Mouse (Mus musculus) stomach, embryonic 14.5 days (tissue): ENCODE measurements around the gene Blm. TPM values are rescaled to one million over a fixed set of nuclear protein-coding genes. Genes with fewer than 3 reads are reported as not detected.
"Not testable (repeated sequence)": the region's sequence is repeated elsewhere in the genome, so short reads cannot be mapped to it uniquely, and the experiment has no call there.

Experiments
- ATAC-seq: fragments of 200-750 bp; cut with Nextera tagmentation; 2 replicates; pipeline ENCODE4 v1.8.0; 2017; ENCODE audit warnings: low read depth, moderate TSS enrichment; ENCODE audit not compliant: insufficient number of reproducible peaks, insufficient read depth, low FRiP score
- H3K27ac ChIP-seq: fragments of 300-500 bp; sonication (generic); 2 replicates; pipeline ENCODE4 v1.5.1; 2014; ENCODE audit warnings: mild to moderate bottlenecking, low read length, moderate library complexity, mixed read lengths
- H3K27me3 ChIP-seq: fragments of 300-500 bp; sonication (generic); 2 replicates; pipeline ENCODE4 v1.6.1; 2014; ENCODE audit warnings: low read length, control low read depth, mixed read lengths; ENCODE audit not compliant: control insufficient read depth, insufficient read depth
- H3K36me3 ChIP-seq: fragments of 300-500 bp; sonication (generic); 2 replicates; pipeline ENCODE4 v1.6.1; 2014; ENCODE audit warnings: mild to moderate bottlenecking, control low read depth, low read length, moderate library complexity, mixed read lengths; ENCODE audit not compliant: control insufficient read depth, insufficient read depth
- H3K4me1 ChIP-seq: fragments of 300-500 bp; sonication (generic); 2 replicates; pipeline ENCODE4 v1.6.1; 2014; ENCODE audit warnings: low read length, control low read depth, mixed read lengths; ENCODE audit not compliant: control insufficient read depth, insufficient read depth
- H3K4me2 ChIP-seq: fragments of 300-500 bp; sonication (generic); replicated peaks from 2 replicates; pipeline ENCODE4 v1.6.1; 2014; ENCODE audit warnings: low read depth, low read length, control low read depth
- H3K4me3 ChIP-seq: fragments of 300-500 bp; sonication (generic); 2 replicates; pipeline ENCODE4 v1.5.1; 2014; ENCODE audit warnings: low read depth, low read length, control low read depth
- H3K9ac ChIP-seq: fragments of 300-500 bp; sonication (generic); replicated peaks from 2 replicates; pipeline ENCODE4 v1.6.1; 2014; ENCODE audit warnings: low read depth, mild to moderate bottlenecking, control low read depth, low read length, moderate library complexity, mixed read lengths
- H3K9me3 ChIP-seq: fragments of 300-500 bp; sonication (generic); 2 replicates; pipeline ENCODE4 v1.6.1; 2016; ENCODE audit warnings: low read depth, low read length, control low read depth; ENCODE audit not compliant: control insufficient read depth
- WGBS: fragments of 180-500 bp; shearing (Covaris S2); extraction: QIAGEN DNeasy Blood & Tissue Kit; methylation state at CpG from one replicate; pipeline ENCODE4 v1.1.7; 2014; 5-methylcytosine and 5-hydroxymethylcytosine counted together
- polyA plus RNA-seq: library from polyadenylated mRNA; unstranded; fragments of >200 nt; fragmentation: Nextera tagmentation; extraction: Ambion mirVana; gene quantifications from 2 replicates; pipeline ENCODE4 v1.2.1, GENCODE M21; 2014

Gene Blm
- polyA plus RNA-seq, 1 experiment from 2014 or later: 24.0 TPM

DNA sequence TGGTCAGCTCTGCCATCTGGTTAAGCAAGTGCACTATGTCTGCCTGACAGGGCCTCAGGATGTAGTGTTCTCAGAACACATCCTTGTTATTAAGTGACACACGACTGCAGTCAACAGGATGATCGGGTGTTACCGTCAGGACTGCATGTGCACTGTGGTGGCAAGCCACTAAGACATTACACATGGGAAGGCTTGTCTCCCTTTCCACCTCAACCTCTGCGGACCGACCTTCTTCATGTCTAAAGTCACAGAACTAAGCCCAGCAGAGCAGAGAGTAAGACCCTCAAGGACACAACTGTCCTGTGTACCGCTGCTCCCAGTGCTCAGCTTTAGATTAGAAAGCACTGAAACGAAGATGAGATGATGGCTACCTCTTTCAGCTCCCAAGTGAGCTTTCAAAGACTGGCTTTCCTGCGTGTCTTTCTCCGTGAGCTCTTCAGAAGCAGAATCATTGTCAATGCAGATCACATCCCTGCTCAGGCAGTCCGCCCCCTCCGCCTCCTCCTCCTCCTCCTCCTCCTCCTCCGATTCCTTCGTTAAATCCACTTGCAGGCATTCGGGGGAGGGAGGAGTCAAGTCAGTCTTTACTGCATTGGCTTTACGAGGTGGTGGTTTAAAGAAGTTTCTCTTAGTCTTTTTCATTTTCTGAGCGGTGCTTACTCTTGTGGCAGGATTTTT, 22.4 kb downstream of the Blm start:
- Histone ChIP-seq H3K4me1 (no peaks in the 10 kb centered on the region), H3K27ac (no peak overlapping the region), H3K27me3 (no peaks in the 10 kb centered on the region), H3K4me3 (no peak overlapping the region), H3K9ac (no peak overlapping the region), H3K9me3 (no peaks in the 10 kb centered on the region), H3K4me2 (no peak overlapping the region), H3K36me3 (peaks cover 21% of the 10 kb centered on the region)
- 92% methylated on average over 16 of the region's 16 CpGs for WGBS
- no peak for ATAC-seq

GRCm38 (mm10) chr7:80507697-80508096, 27.2 kb downstream of the Blm start:
- H3K4me2 ChIP-seq, H3K27ac ChIP-seq, H3K27me3 ChIP-seq, H3K4me3 ChIP-seq, H3K9me3 ChIP-seq, H3K4me1 ChIP-seq, H3K9ac ChIP-seq, ATAC-seq: not testable (repeated sequence)
- peaks cover 24% of the 10 kb centered on the region for H3K36me3 ChIP-seq
- 98% methylated on average over 23 of the region's 26 CpGs for WGBS

DNA sequence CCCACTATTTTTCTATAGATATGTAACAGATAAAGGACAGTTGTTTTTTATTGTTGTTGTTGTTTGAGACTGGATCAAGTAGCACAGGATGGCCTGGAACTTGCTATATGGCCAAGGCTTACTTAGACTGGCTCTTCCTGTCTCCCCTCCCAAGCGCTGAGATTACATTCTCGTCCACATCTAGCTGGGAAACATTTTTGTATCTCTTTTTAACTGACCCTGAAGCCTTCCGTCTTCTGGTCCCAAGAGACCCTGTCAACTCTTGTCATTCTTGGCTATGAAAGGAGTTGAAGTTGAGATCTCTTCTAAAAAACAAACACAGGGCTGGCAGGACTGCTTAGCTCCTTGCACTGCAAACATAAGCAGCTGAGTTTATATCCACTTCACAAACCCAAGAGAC, 28.9 kb downstream of the Blm start:
- Histone ChIP-seq H3K4me1 (no peaks in the 10 kb centered on the region), H3K27me3 (no peaks in the 10 kb centered on the region), H3K4me3 (no peak overlapping the region), H3K27ac (no peak overlapping the region), H3K36me3 (peaks cover 28% of the 10 kb centered on the region), H3K9me3 (no peaks in the 10 kb centered on the region), H3K9ac (no peak overlapping the region), H3K4me2 (no peak overlapping the region)
- ATAC-seq: no peak
- WGBS: 86% methylated on average over 3 of the region's 3 CpGs

DNA sequence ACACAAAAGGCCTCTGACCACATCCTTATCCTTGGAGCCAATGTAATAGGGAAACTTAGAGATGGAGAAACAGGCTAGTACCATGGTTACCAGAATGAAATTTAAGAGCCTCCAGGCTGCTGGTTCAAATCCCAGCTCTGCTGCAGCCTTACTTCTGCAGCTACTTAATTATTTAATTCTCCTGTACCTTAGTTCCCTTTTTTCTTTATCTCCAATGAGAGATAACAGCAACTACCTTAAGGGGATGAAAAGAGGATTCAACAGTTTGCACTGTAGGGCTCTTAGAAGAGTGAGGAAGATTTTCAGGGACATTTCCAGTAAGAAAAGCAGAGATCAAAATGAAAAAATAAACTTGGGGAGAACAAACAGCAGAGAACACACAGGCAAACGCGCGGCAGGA, 30.0 kb downstream of the Blm start:
- H3K9ac ChIP-seq: no peak overlapping the region
- H3K4me1 ChIP-seq: no peaks in the 10 kb centered on the region
- H3K27ac ChIP-seq: no peak overlapping the region
- WGBS: 93% methylated on average over 3 of the region's 3 CpGs
- ATAC-seq: no peak
- no peak overlapping the region for H3K4me3 ChIP-seq
- peaks cover 28% of the 10 kb centered on the region for H3K36me3 ChIP-seq
- H3K9me3 ChIP-seq: no peaks in the 10 kb centered on the region
- no peaks in the 10 kb centered on the region for H3K27me3 ChIP-seq
- H3K4me2 ChIP-seq: no peak overlapping the region

DNA sequence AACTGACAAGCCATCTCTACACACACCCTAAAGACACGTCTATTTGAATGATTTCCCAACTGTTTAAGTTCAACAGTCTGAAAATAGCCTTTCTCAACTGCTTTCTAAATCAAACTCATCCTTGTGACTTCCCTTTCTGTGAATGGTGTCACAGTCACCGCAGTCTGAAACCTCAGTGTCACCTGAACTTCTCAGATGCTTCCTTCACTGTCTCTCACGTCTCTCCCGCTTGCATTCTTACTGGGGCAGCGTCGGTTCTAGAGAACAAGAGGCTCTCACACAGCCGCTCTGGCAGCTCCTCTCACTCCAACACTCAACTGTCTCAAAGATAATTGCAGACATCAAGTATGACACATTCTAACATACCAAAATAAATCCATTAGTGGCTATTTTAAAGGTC, 33.9 kb downstream of the Blm start:
- peaks cover 24% of the 10 kb centered on the region for H3K36me3 ChIP-seq
- no peaks in the 10 kb centered on the region for H3K9me3 ChIP-seq
- H3K27me3 ChIP-seq: no peaks in the 10 kb centered on the region
- H3K9ac ChIP-seq: no peak overlapping the region
- no peak overlapping the region for H3K4me3 ChIP-seq
- 79% methylated on average over 7 of the region's 7 CpGs for WGBS
- no peak for ATAC-seq
- no peak overlapping the region for H3K27ac ChIP-seq
- H3K4me1 ChIP-seq: no peaks in the 10 kb centered on the region
- no peak overlapping the region for H3K4me2 ChIP-seq

GRCm38 (mm10) chr7:80500099-80500498, 34.8 kb downstream of the Blm start:
- peaks cover 20% of the 10 kb centered on the region for H3K36me3 ChIP-seq

DNA sequence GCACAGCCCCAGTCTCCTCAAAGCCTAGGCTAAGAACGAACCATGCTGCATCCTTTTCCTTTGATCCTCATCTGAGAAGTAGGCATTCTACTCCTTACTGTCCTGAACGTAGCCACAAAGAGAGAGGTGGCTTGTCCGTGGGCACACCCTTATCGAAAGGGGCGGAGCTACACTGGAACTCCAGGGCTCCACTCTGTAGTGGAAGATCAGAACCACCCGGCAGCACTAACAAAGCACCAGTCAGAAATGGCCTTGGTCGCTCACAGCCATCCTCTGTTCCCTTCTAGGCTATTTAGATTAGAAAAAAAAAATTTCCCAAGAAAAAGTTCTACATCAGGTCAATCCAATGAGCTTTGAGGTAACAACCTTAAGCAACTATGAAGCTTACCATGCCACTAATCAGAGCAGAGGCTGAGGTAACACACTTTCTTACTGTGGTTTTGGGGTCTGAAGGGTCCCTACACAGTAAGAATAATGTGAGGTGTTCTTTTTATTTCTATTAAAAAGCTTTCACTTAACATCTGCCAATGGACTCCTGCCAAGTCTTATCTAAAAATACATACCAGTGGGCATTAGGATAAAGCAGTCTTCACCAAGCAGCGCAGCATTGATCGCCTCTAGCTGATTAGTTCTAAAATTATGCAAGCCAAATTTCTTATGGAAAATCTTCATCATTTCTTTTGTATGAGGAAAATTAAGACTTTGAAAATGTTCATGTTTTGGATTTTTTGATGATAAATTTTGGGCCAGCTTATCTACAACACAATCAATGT, 35.5 kb downstream of the Blm start:
- no peaks in the 10 kb centered on the region for H3K27me3 ChIP-seq
- no peak overlapping the region for H3K9ac ChIP-seq
- no peak overlapping the region for H3K4me2 ChIP-seq
- WGBS: 78% methylated on average over 9 of the region's 9 CpGs
- H3K4me3 ChIP-seq: no peak overlapping the region
- no peaks in the 10 kb centered on the region for H3K4me1 ChIP-seq
- peaks cover 18% of the 10 kb centered on the region for H3K36me3 ChIP-seq
- H3K9me3 ChIP-seq: no peaks in the 10 kb centered on the region
- H3K27ac ChIP-seq: no peak overlapping the region
- ATAC-seq: no peak

More at GRCm38 (mm10) chr7:80500099-80500498, 34.8 kb downstream of the Blm start:
- no peak overlapping the region for H3K4me2 ChIP-seq
- H3K4me3 ChIP-seq: no peak overlapping the region
- H3K4me1 ChIP-seq: no peaks in the 10 kb centered on the region
- H3K9ac ChIP-seq: no peak overlapping the region
- ATAC-seq: no peak
- H3K9me3 ChIP-seq: no peaks in the 10 kb centered on the region
- no peak overlapping the region for H3K27ac ChIP-seq
- no peaks in the 10 kb centered on the region for H3K27me3 ChIP-seq

GRCm38 (mm10) chr7:80496656-80497055, 38.3 kb downstream of the Blm start:
- Histone ChIP-seq H3K4me2 (no peak overlapping the region), H3K4me3 (no peak overlapping the region), H3K36me3 (peaks cover 21% of the 10 kb centered on the region), H3K9me3 (no peaks in the 10 kb centered on the region), H3K4me1 (no peaks in the 10 kb centered on the region), H3K9ac (no peak overlapping the region), H3K27me3 (no peaks in the 10 kb centered on the region), H3K27ac (no peak overlapping the region)
- 72% methylated on average over 3 of the region's 3 CpGs for WGBS
- ATAC-seq: no peak
